Mouse (Mus musculus) c-Kit-negative CD71-positive TER-119-positive erythroid progenitor cells, embryonic 14.5 days (primary cell): ENCODE measurements around the gene Syt2.

Experiments used
- DNase-seq: peaks from one replicate; pipeline ENCODE4 v3.0.0-alpha.2; 2013; ENCODE audit warnings: low read depth, low spot score

Gene Syt2

GRCm38 (mm10) chr1:134772821-134773220, 126.3 kb downstream of the Syt2 start:
- no peak for DNase-seq

- DNase-seq, result no peak
These were observed 126.8 kb downstream of the Syt2 start for GRCm38 (mm10) chr1:134773256-134773655.

- DNase-seq, result no peak
These were observed 127.8 kb downstream of the Syt2 start for GRCm38 (mm10) chr1:134774247-134774646.

GRCm38 (mm10) chr1:134774728-134775287, 128.3 kb downstream of the Syt2 start:
- DNase-seq, result no peak

- DNase-seq, result no peak
These were observed 129.2 kb downstream of the Syt2 start for GRCm38 (mm10) chr1:134775631-134776030.

- no peak for DNase-seq
These were observed 130.9 kb downstream of the Syt2 start for GRCm38 (mm10) chr1:134777201-134777885.

- DNase-seq, result no peak
These were observed 131.6 kb downstream of the Syt2 start for GRCm38 (mm10) chr1:134777936-134778548.

- DNase-seq, result no peak
These were observed 136.3 kb downstream of the Syt2 start for GRCm38 (mm10) chr1:134782797-134783196.

- no peak for DNase-seq
These were observed 137.5 kb downstream of the Syt2 start for GRCm38 (mm10) chr1:134783958-134784357.

GRCm38 (mm10) chr1:134784481-134784880, 138.0 kb downstream of the Syt2 start:
- no peak for DNase-seq

GRCm38 (mm10) chr1:134784911-134785310, 138.4 kb downstream of the Syt2 start:
- no peak for DNase-seq

GRCm38 (mm10) chr1:134788096-134788495, 141.6 kb downstream of the Syt2 start:
- DNase-seq, result no peak

- no peak for DNase-seq
These were observed 144.4 kb downstream of the Syt2 start for GRCm38 (mm10) chr1:134790716-134791439.

- no peak for DNase-seq
These were observed 145.0 kb downstream of the Syt2 start for GRCm38 (mm10) chr1:134791456-134791855.

- DNase-seq, result no peak
These were observed 149.6 kb downstream of the Syt2 start for GRCm38 (mm10) chr1:134796076-134796475.

GRCm38 (mm10) chr1:134796536-134796935, 150.1 kb downstream of the Syt2 start:
- DNase-seq, result no peak

- DNase-seq, result no peak
These were observed 155.3 kb downstream of the Syt2 start for GRCm38 (mm10) chr1:134801758-134802157.

- no peak for DNase-seq
These were observed 157.0 kb downstream of the Syt2 start for GRCm38 (mm10) chr1:134803286-134804117.

GRCm38 (mm10) chr1:134804373-134804772, 157.9 kb downstream of the Syt2 start:
- DNase-seq, result no peak

- DNase-seq, result no peak
These were observed 159.0 kb downstream of the Syt2 start for GRCm38 (mm10) chr1:134805471-134805870.
